Mouse (Mus musculus) yolk sac, embryonic 10.5 days (tissue): Measurements from ENCODE around the gene Sfi1.
"Not testable (repeated sequence)": the region's sequence is repeated elsewhere in the genome, so short reads cannot be mapped to it uniquely, and the experiment has no call there.

Experiments used
- DNase-seq: peaks from one replicate; pipeline ENCODE4 v3.0.0-alpha.2; 2017; ENCODE audit warnings: low spot score

The Sfi1 gene

DNA sequence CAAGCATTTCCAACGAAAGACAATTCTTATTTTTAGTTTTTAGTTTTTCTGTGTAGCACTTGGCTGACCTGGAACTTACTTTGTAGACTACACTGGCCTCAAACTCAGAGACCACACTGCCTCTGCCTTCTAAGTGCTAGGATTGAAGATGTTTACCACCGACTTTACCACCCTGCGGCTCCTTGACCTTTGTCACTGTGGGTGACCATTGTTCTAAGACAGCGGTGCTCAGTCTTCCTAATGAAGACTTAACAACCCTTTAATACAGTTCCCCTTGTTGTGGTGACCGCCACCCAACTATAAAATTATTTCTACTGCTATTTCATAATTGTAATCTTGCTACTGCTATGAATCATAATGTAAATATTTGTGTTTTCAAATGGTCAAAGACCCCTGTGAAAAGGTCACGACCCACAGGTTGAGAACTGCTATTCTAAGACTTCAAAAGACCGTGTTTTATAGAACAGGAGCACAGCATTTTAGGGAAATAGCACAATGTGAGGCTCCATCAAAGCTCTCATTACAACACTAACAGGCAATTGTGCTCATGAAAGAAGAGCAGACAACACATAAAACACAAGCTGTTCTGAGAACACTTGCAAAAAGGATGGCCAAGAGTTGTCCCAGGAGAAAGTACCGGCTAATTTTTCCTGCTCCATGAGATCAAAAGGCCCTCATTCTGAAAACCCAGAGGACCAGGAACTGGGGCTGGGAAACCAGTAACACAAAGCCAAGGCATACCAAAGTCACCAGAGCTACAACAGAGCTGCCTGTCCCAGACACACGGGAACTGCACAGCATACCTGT lies 47.7 kb downstream of the Sfi1 start:
- DNase-seq: peak; percentile 77

DNA sequence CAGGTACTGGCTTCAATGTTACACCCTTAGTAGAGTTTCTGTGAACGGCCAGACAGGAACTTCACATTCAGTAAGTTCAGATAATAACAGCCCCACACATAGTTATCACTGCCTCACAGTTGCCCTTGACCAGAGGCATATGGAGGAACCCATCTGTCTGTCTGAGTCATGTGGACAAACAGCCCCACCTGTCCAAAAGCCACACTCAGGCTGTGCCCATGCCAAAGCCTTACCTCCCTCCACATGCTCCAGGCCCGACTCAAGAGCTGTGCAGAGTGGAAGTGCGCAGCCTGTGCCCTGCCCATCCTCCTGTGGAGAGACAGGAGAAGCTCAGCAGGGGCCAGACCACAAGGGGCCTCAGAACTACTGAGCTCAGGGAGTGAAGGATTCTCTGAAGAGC lies 49.3 kb downstream of the Sfi1 start:
- DNase-seq: not testable (repeated sequence)

DNA sequence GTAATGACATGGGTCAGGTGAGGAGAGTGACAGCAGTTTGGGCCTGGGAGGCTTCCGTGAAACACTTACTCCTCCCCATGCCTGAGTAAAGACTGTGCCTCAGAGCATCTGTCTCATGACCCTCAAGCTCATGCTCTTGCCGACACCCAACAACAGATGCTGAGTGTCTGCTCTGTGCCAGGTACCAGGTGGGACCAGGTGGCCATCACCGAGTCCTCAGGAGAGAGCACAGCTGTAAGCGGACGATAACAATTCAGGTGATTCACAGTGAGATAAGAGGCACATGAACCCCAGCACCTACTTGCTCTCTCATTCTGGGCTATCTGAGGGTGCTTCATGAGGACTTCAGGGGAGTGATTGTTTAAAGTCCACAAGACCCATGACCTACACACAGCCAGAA lies 50.9 kb downstream of the Sfi1 start:
- DNase-seq: not testable (repeated sequence)

GRCm38 (mm10) chr11:3140967-3141535 lies 52.2 kb downstream of the Sfi1 start:
- peak; percentile 66 for DNase-seq

DNA sequence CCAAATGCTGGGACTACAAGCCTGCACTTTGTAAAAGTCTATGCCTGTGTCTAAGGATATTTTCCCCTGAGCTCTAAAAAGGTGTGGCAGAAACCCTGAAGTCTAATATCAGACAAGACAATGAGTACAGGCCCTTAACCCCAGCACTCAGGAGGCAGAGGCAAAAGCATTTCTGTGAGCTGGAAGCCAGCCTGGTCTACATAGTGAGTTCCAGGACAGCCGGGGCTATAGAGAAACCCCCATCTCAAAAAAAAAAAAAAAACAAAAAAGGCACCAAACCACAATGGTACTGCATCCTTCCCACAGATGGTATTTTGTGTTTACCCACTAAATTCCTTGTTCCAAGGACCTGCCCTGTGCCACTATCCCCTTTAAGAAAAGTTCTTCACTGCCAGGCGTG lies 54.9 kb downstream of the Sfi1 start:
- DNase-seq: not testable (repeated sequence)

DNA sequence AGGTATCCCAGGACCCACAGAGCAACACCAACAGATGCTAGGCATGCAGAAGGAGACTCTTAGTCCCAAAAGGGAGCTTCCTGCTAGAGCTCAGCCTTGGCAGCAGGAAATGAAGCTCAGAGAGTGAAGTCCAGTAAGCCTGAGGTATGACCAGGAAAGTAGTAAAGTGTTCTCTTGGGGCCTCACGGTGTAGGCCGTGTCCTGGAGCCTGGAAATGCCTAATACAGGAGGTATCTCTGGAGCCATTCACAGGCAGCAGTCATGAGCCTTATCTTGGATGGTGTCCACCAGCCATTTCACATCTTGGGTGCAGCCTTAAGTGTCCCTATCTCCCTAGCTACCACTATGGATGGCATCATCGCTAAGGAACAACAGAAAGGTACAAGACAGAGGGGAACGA lies 56.0 kb downstream of the Sfi1 start:
- not testable (repeated sequence) for DNase-seq

- not testable (repeated sequence) for DNase-seq
Measured at GRCm38 (mm10) chr11:3135956-3136355, 57.3 kb downstream of the Sfi1 start.

DNA sequence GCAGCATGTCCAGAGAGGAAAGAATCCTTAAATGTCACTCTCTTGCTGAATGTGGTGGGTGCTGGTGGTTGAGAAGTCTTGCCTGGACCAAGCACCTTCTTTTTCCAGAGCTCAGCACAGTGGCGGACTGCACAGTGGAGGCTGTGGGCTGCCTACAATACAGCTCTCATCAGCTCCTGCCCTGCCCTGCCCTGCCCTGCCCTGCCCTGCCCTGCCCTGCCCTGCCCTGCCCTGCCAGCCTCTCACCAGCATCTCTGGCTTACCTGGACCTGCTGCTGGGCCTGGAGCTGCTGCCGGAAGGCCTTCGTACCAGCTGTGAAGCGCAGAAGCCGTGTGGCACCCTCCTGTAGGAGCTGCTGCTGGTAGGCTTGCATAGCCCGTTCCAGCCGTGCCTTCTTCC lies 57.9 kb downstream of the Sfi1 start:
- not testable (repeated sequence) for DNase-seq

DNA sequence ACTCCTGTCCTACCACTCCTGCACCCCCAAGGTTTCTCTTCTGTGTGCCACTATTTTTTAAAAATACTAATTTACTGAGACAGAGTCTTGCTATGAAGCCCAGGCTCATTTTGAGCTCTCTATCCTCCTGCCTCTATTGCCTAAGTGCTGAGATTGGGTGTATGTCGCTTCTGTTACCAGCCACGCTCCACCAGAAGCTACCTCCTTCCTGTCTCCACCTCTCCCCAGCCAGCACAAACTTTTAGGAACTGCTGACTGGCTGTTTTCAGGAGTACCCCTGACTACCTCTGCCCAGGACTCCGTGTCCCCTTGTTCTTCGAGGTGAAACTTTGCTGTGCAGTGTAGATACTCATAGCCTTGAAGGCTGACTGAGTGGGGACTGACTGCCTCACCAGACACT lies 59.9 kb downstream of the Sfi1 start:
- DNase-seq: not testable (repeated sequence)

DNA sequence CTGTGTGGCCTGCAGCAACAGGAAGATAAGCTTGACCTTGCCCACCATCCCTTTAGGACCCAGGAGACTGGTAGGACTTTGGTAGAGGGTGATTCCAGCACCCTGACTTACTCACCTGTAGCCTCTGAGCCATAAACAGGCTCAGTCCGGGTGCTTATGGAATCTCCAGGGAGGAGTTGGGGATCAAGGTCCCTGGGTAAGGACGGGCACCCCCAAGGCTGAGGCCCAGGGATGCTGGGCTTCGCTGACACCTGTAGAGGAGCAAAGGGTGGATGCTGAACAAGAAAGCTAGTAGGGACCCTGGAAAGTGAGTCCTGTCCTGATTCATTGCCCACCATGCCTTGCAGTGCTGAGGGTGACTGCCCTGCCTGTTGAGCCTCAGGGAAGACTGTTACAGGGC lies 60.3 kb downstream of the Sfi1 start:
- not testable (repeated sequence) for DNase-seq

DNA sequence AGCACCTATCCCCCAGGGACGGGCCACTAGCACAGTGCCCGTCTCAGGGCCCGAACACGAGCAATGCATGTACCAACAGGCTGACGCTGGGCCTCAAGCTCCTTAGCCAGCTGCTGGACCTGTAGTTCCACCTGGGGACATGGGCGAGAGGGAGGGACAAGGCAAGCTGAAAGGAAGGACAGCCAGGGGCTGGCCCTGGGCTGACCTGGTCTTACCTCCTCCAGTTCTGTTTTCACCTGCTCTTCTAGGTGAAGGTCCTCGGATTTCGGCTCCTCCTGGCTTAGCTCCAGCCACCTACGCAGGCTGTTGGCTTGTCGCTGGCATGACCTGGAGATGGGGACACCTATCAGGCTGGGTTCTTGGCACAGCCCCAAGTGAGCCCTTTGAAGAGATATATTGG lies 61.3 kb downstream of the Sfi1 start:
- peak; percentile 60 for DNase-seq

- DNase-seq: peak; percentile 51
Measured at GRCm38 (mm10) chr11:3129852-3130251, 63.4 kb downstream of the Sfi1 start.

DNA sequence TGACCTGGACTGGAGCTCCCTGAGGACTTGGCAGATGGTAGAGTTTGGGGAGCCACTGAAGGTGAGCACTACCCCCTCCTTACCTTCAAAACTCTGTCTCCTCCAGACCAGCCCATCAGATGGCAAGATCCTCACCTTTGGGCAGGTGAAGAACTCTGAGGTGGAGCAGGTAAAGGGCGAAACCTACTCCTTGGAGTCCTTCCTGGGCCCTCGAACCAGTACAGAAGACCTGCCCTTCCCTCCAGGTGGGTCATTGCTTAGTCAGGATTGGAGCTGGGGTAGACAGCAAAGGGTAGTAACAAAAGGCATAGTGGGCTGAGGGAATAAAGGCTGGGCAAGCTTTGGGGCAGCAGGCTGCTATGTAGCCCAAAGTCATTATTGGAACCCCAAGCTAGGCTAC lies 64.0 kb downstream of the Sfi1 start:
- not testable (repeated sequence) for DNase-seq

- not testable (repeated sequence) for DNase-seq
Measured at GRCm38 (mm10) chr11:3127303-3127795, 65.9 kb downstream of the Sfi1 start.

- not testable (repeated sequence) for DNase-seq
Measured at GRCm38 (mm10) chr11:3126478-3127302, 66.6 kb downstream of the Sfi1 start.

DNA sequence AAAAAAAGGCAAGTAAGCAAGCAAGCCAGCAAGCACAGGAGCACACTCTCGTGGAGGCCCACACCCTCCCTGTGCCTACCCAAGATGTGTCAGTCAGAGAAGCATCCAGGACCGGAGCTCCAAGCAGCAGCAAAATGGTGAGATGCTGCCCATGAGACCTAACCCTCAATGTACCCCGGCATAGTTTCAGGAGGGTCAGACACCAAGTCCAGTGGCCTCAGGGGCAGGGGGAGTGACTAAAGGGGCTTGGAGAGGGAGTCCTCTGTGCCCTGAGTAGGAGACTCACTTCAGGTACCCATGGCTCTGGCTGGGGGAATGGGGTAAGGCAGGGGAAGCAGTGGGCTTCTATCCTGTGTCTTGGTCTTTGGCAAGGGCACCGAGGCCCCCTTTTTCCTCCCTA lies 67.3 kb downstream of the Sfi1 start:
- DNase-seq: not testable (repeated sequence)

DNA sequence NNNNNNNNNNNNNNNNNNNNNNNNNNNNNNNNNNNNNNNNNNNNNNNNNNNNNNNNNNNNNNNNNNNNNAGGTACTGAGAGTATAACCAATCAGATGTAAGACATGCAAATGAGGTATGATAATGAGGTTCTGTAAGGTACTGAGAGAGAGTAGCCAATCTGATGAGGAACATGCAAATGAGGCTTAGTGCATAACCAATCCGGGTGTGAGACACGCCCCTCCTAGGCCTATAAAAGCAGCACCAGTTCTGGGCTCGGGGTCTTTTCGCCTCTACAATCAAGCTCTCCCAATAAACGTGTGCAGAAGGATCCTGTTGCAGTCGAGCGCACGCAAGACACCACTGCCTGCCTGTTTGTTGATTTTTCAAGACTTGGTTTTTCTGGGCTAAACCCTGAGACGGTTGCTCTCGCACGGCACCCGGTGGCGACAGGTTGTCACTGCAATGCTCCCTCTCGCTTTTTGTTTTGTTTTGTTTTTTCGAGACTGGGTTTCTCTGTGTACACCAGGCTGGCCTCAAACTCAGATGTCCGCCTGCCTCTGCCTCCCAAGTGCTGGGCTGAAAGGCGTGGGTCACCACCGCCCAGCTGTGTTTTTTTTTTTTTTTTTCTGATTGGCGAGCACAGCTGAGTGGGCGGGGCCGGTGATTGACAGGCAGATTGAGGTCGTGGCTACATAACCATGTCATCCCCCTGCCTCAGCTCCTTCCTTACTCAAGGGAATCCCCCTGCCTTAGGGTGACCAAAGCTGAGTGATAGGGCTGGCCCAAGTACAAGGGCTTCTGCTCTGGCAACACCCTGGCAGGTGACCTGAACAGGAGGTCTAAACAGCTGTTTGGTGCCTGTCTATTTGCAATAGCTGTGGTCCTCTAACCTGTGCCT lies 68.1 kb downstream of the Sfi1 start:
- DNase-seq: not testable (repeated sequence)

DNA sequence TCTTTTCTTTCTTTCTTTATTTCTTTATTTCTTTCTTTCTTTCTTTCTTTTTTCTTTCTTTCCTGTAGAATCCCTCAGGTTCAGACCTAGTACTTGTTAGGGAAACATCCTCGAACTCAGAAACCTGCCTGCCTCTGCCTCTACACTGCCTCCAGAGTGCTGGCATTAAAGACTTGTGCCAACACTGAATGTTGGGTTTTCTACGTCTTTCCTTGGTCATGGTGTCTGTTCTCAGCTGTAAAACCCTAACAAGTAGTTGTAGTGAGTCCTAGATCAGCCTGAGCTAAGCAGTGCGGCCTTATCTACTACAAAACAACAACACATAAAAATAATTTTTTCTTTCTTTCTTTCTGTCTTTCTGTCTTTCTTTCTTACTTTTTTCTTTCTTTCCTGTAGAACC lies 78.9 kb downstream of the Sfi1 start:
- DNase-seq: no peak

DNA sequence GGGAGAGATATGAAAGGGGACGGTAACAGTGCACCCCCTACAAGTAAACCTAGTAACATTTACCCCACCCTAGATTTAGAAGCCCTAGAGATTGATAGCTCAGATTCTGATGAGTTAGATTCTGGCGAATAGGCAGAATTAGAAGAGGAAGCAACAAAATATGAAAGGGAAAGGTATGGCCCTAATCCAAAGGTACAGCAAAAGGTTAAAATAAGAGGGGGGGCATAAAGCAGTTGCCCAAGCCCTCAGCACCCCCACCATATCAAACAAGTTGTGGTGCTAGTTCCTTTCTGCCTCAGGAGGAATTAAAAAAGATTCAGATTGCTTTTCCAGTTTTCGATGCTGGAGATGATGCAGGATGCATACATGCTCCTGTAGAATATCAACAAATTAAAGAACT lies 87.1 kb downstream of the Sfi1 start:
- no peak for DNase-seq

GRCm38 (mm10) chr11:3105261-3105731 lies 88.0 kb downstream of the Sfi1 start:
- no peak for DNase-seq

DNA sequence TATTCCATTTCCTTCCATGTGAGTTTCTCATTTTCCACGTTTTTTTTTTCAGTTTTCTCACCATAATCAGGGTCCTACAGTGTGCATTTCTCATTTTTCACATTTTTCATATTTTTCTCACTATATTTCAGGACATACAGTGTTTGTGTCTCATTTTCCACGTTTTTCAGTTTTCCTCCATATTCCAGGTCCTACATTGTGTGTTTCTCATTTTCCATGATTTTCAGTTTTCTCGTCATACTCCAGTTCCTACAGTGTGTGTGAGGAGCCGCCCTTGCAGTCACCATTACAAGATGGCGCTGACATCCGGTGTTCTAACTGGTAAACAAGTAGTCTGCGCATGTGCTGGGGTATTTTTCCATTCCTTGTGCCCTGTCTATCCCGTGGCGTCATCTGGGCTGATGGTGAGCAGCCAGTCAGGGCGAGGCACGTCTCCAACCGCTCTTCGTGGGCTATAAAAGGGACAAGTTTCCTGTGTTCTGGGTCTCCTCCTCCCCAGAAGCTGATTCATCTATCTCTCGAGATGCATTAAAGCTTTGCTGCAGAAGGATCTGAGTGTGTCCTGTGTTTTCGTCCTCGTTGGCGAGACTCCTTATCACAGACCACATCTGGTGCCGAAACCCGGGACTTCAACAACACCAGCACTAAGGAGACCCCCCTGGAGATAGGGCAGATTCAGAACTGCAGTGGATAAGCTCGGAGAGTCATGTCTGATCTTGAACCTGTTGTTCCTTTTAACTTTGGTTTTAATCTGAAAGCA lies 88.6 kb downstream of the Sfi1 start:
- DNase-seq: not testable (repeated sequence)
